Mouse (Mus musculus) embryonic facial prominence, embryonic 11.5 days (tissue): Measurements from ENCODE around the gene Lrguk. TPM values are rescaled to one million over a fixed set of nuclear protein-coding genes. Genes with fewer than 3 reads are reported as not detected.

Experiments used
- ATAC-seq: fragments of 200-750 bp; cut with Nextera tagmentation; replicated peaks from 2 replicates; pipeline ENCODE4 v1.8.0; 2017; ENCODE audit warnings: low read depth; ENCODE audit not compliant: insufficient number of reproducible peaks, low FRiP score, low TSS enrichment
- DNase-seq: peaks from one replicate; pipeline ENCODE4 v3.0.0-alpha.2; 2015; ENCODE audit warnings: low spot score
- H3K27ac ChIP-seq: fragments of 300-500 bp; sonication (generic); replicated peaks from 2 replicates; pipeline ENCODE4 v1.5.1; 2014; ENCODE audit warnings: mild to moderate bottlenecking, low read depth, low read length, control low read depth
- H3K27me3 ChIP-seq: fragments of 300-500 bp; sonication (generic); 2 replicates; pipeline ENCODE4 v1.6.1; 2014; ENCODE audit warnings: mild to moderate bottlenecking, low read length, moderate library complexity, mixed read lengths; ENCODE audit not compliant: control insufficient read depth, insufficient read depth
- H3K36me3 ChIP-seq: fragments of 300-500 bp; sonication (generic); replicated peaks from 2 replicates; pipeline ENCODE4 v1.6.1; 2014; ENCODE audit warnings: low read depth, mild to moderate bottlenecking, low read length, moderate library complexity, mixed read lengths; ENCODE audit not compliant: control insufficient read depth, insufficient read depth
- H3K4me1 ChIP-seq: fragments of 300-500 bp; sonication (generic); 2 replicates; pipeline ENCODE4 v1.6.1; 2014; ENCODE audit warnings: low read length, mixed read lengths; ENCODE audit not compliant: control insufficient read depth, insufficient read depth
- H3K4me2 ChIP-seq: fragments of 300-500 bp; sonication (generic); 2 replicates; pipeline ENCODE4 v1.6.1; 2014; ENCODE audit warnings: low read depth, mild to moderate bottlenecking, control low read depth, low read length, moderate library complexity
- H3K4me3 ChIP-seq: fragments of 300-500 bp; sonication (generic); 2 replicates; pipeline ENCODE4 v1.5.1; 2014; ENCODE audit warnings: low read depth, low read length, control low read depth
- H3K9ac ChIP-seq: fragments of 300-500 bp; sonication (generic); replicated peaks from 2 replicates; pipeline ENCODE4 v1.6.1; 2014; ENCODE audit warnings: mild to moderate bottlenecking, control low read depth, low read length
- H3K9me3 ChIP-seq: fragments of 300-500 bp; sonication (generic); replicated peaks from 2 replicates; pipeline ENCODE4 v1.6.1; 2016; ENCODE audit warnings: mild to moderate bottlenecking, low read length, inconsistent platforms, mixed read lengths; ENCODE audit not compliant: control insufficient read depth
- WGBS: fragments of 180-500 bp; shearing (Covaris S2); extraction: QIAGEN DNeasy Blood & Tissue Kit; methylation state at CpG from one replicate; pipeline ENCODE4 v1.1.7; 2014; 5-methylcytosine and 5-hydroxymethylcytosine counted together
- polyA plus RNA-seq: library from polyadenylated mRNA; unstranded; fragments of >200 nt; fragmentation: Nextera tagmentation; extraction: Ambion mirVana; gene quantifications from 2 replicates; pipeline ENCODE4 v1.2.1, GENCODE M21; 2014

Gene Lrguk
- polyA plus RNA-seq, 1 experiment from 2014 or later, result 0.67 TPM

DNA sequence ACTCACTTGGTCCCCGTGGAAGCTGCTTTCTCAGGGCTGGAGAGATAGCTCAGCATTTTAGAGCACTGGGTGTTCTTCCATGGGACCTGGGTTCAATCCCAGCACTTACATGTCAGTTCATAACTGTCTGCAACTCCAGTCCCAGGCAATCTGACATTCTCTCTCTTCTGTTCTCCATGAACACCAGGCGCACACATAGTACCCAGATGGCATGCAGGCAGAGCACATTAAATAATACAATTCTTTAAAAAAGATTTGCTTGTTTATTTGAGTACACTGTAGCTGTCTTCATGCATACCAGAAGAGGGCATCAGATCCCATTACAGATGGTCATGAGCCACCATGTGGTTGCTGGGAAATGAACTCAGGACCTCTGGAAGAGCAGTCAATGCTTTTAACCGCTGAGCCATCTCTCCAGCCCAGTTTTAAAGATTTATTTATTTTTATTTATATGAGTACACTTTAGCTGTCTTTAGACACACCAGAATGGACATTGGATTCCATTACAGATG, 44.7 kb downstream of the Lrguk start:
- Histone ChIP-seq H3K9me3 (no peaks in the 10 kb centered on the region), H3K36me3 (no peaks in the 10 kb centered on the region), H3K4me1 (no peaks in the 10 kb centered on the region), H3K27ac (no peak overlapping the region), H3K27me3 (no peaks in the 10 kb centered on the region), H3K4me2 (no peak overlapping the region), H3K4me3 (no peak overlapping the region), H3K9ac (no peak overlapping the region)
- 94% methylated on average over 3 of the region's 3 CpGs for WGBS
- DNase-seq (no peak), ATAC-seq (no peak)

DNA sequence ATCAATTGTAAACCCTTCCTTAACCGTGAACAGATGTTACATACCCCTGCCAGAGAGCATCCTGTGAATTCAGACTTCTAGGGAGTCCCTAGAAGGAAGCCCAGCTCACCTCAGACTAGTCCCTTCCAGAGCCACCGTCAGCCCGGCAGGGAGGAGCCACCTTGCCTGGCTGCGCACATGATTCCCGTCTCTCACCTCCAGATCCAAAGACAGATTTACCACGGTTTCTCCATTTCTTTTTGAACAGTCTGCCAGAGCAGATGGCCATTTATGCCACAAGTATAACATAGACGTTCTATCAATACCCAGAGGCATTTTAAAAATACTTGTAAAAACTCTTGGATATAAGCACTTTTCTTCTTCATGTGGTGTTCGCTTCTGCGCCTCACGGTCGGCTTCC, 46.3 kb downstream of the Lrguk start:
- no peak overlapping the region for H3K4me2 ChIP-seq
- DNase-seq, result no peak
- H3K9me3 ChIP-seq, result no peaks in the 10 kb centered on the region
- no peak for ATAC-seq
- 81% methylated on average over 11 of the region's 11 CpGs for WGBS
- H3K36me3 ChIP-seq, result no peaks in the 10 kb centered on the region
- H3K27me3 ChIP-seq, result no peaks in the 10 kb centered on the region
- no peaks in the 10 kb centered on the region for H3K4me1 ChIP-seq
- no peak overlapping the region for H3K27ac ChIP-seq
- no peak overlapping the region for H3K4me3 ChIP-seq
- no peak overlapping the region for H3K9ac ChIP-seq

DNA sequence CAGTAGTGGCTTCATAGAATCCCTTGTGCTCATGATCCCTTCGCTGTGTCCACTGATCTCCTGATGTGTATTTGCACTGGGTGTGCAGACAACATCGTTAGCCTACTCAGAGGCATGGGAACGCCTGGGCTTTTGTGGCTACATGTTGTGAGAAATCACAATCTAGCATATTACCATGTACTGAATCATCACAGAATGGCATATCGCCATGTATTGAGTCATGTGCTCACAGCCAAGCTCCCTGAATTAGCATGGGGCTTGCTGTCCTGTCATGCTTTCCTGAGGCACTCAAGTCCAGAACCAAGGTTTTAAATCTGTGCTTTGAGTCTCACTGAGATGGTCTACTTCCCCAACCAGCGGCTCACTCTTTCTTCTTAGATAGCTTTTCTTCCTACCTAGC, 54.2 kb downstream of the Lrguk start:
- no peak for ATAC-seq
- 96% methylated on average over 5 of the region's 5 CpGs for WGBS
- H3K4me2 ChIP-seq, result no peak overlapping the region
- no peaks in the 10 kb centered on the region for H3K36me3 ChIP-seq
- no peak overlapping the region for H3K9ac ChIP-seq
- H3K27ac ChIP-seq, result no peak overlapping the region
- no peak for DNase-seq
- no peak overlapping the region for H3K4me3 ChIP-seq
- H3K4me1 ChIP-seq, result no peaks in the 10 kb centered on the region
- H3K27me3 ChIP-seq, result no peaks in the 10 kb centered on the region
- no peaks in the 10 kb centered on the region for H3K9me3 ChIP-seq

DNA sequence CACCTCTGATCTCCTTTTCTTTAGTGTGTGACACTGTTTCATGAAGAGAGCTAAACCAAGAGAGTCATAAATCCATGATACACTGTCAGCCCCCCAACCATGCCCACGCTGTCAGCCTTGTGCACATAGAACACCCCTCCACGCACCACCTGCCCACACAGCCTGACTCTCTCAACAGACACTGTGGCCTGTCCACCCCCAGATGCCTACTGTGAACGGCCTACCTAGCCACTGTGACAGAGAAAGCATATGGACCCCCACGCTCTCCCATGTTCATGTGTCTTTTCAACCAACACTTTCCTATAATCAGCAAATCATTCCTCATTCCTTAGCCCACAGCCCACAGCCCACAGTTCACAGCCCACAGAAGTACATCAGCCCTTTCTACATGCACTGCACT, 58.5 kb downstream of the Lrguk start:
- ATAC-seq, result no peak

DNA sequence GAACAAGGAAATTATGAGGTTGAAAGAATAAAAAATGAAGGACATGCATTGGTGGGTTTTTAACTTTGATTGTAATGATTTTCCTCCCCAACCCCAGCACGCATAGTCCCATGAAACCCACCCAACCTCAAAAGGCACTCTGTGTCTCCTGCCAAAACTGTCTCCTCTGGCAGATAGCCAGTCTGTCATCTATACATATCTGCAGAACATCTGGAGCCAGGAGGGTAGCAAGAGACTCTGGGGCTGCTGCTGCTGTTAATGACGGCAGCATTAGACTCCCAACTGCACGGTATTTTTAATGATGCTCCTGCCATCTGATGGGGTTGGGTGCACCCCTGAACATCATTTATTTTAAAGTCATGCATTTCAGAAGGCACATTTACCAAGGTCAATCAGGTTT, 59.7 kb downstream of the Lrguk start:
- Histone ChIP-seq H3K9ac (no peak overlapping the region), H3K9me3 (no peaks in the 10 kb centered on the region), H3K4me3 (no peak overlapping the region), H3K4me1 (no peaks in the 10 kb centered on the region), H3K4me2 (no peak overlapping the region), H3K27me3 (no peaks in the 10 kb centered on the region), H3K27ac (no peak overlapping the region), H3K36me3 (no peaks in the 10 kb centered on the region)
- no peak for DNase-seq
- WGBS, result 81% methylated on average over 3 of the region's 3 CpGs
- ATAC-seq, result no peak

More for the DNA sequence above, 58.5 kb downstream of the Lrguk start:
- Histone ChIP-seq H3K4me1 (no peaks in the 10 kb centered on the region), H3K4me2 (no peak overlapping the region), H3K4me3 (no peak overlapping the region), H3K9me3 (no peaks in the 10 kb centered on the region), H3K27ac (no peak overlapping the region), H3K9ac (no peak overlapping the region), H3K27me3 (no peaks in the 10 kb centered on the region), H3K36me3 (no peaks in the 10 kb centered on the region)
- WGBS, result 91% methylated on average over 4 of the region's 4 CpGs
- no peak for DNase-seq

DNA sequence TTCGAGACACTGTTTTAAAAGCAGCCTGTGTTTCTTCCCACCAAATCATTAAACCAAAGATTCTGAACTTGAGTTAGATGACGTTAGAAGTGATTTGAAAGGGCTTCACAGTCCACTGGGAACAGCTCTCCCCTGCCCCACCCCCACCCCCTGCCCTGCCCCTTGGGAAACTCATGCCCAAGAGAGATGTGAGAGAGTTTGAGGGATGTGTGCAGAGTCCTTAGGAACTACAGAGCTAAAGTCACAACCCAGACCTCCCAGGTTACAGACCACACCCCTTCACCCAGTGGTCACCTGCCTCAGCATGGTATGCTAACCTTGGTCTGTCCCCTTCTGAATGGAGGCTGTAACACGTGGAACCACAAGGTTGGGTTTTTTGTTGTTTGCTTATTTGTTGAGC, 62.3 kb downstream of the Lrguk start:
- ATAC-seq, result no peak
- DNase-seq, result no peak
- H3K27me3 ChIP-seq, result no peaks in the 10 kb centered on the region
- no peaks in the 10 kb centered on the region for H3K36me3 ChIP-seq
- H3K4me3 ChIP-seq, result no peak overlapping the region
- no peak overlapping the region for H3K27ac ChIP-seq
- no peak overlapping the region for H3K4me2 ChIP-seq
- H3K9ac ChIP-seq, result no peak overlapping the region
- no peaks in the 10 kb centered on the region for H3K4me1 ChIP-seq
- WGBS, result 70% methylated on average over 3 of the region's 3 CpGs
- H3K9me3 ChIP-seq, result no peaks in the 10 kb centered on the region

DNA sequence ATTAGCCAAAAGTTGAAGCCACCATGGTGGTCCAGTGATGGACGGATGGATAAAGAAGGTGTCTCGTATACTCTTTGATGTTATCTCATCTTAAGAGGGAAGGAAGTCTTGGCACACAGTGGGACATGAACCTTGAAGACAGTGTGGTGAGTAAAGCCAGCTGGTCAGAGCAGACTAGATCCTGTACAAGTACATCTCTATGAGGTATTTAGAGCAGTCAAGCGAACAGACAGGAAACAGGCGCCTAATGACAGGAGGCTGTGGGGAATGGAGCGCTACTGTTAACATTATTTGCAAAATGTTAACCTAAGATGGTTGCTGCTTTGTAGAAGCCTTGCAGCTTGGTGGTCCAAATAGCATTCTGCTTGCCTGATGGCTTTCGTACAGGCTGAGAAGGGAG, 67.0 kb downstream of the Lrguk start:
- H3K4me2 ChIP-seq, result no peak overlapping the region
- no peaks in the 10 kb centered on the region for H3K9me3 ChIP-seq
- no peak overlapping the region for H3K9ac ChIP-seq
- no peaks in the 10 kb centered on the region for H3K4me1 ChIP-seq
- no peaks in the 10 kb centered on the region for H3K36me3 ChIP-seq
- H3K4me3 ChIP-seq, result no peak overlapping the region
- ATAC-seq (no peak), DNase-seq (no peak)
- no peaks in the 10 kb centered on the region for H3K27me3 ChIP-seq
- WGBS, result 89% methylated on average over 6 of the region's 6 CpGs
- H3K27ac ChIP-seq, result no peak overlapping the region

DNA sequence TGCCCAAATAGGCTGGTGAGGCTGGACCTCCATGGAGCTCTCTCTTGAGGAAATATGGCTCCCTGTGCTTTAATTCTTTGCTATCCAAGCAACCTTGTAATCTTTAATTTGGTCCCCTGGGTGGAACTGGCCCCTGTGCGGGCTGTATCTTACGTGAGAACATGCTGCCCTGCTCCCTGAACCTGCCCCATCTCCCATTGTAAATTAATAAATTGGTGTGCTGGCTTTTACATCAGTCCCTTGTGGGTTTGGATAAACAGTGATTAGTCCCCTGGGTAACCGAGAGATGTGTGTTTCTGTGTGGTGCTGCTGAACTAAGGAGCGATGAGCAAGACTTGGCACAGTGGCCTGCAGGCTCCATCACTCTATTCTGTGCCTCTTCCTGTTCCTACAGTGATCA, 67.7 kb downstream of the Lrguk start:
- Histone ChIP-seq H3K4me2 (no peak overlapping the region), H3K27ac (no peak overlapping the region), H3K9me3 (no peaks in the 10 kb centered on the region), H3K4me1 (no peaks in the 10 kb centered on the region), H3K27me3 (no peaks in the 10 kb centered on the region), H3K9ac (no peak overlapping the region), H3K4me3 (no peak overlapping the region), H3K36me3 (no peaks in the 10 kb centered on the region)
- WGBS, result 83% methylated on average over 4 of the region's 4 CpGs
- DNase-seq, result no peak
- no peak for ATAC-seq
